Mouse (Mus musculus) ES-E14 (cell line): ENCODE data around the gene Tbxas1. TPM values are rescaled to one million over a fixed set of nuclear protein-coding genes. Genes with fewer than 3 reads are reported as not detected.

Source experiments
- DNase-seq: peaks from one replicate; pipeline ENCODE4 v3.0.0-alpha.2; 2013; ENCODE audit warnings: low read depth, low spot score
- H3K27ac ChIP-seq: 2 replicates; pipeline ENCODE4 v1.5.1; 2012; ENCODE audit warnings: low read depth, mild to moderate bottlenecking, low read length, moderate library complexity, mixed read lengths; ENCODE audit not compliant: poor library complexity, insufficient read depth, severe bottlenecking
- H3K36me3 ChIP-seq: 2 replicates; pipeline ENCODE4 v1.6.1; 2012; ENCODE audit warnings: mild to moderate bottlenecking, low read length, moderate library complexity, mixed read lengths; ENCODE audit not compliant: control insufficient read depth, poor library complexity, insufficient read depth, severe bottlenecking
- H3K4me1 ChIP-seq, 2 experiments: fragments of 150-350 bp in 1 of 2; sonication (generic) in 1 of 2; 2 replicates each; pipeline ENCODE4 v1.6.1; 2012; ENCODE audit warnings: low read length in 2 of 2, mild to moderate bottlenecking in 1 of 2, mixed read lengths in 1 of 2; ENCODE audit not compliant: control insufficient read depth in 2 of 2, insufficient read depth in 2 of 2, poor library complexity in 1 of 2
- H3K4me3 ChIP-seq, 2 experiments: fragments of 150-350 bp in 1 of 2; sonication (generic) in 1 of 2; 2 replicates each; pipeline ENCODE4 v1.5.1; 2012; ENCODE audit warnings: low read length in 2 of 2, low read depth in 1 of 2, mild to moderate bottlenecking in 1 of 2, mixed read lengths in 1 of 2; ENCODE audit not compliant: insufficient read depth in 1 of 2, poor library complexity in 1 of 2, severe bottlenecking in 1 of 2
- H3K9ac ChIP-seq: 2 replicates; pipeline ENCODE4 v1.6.1; 2012; ENCODE audit warnings: low read depth, mild to moderate bottlenecking, low read length, mixed read lengths; ENCODE audit not compliant: poor library complexity, insufficient read depth, severe bottlenecking
- H3K9me3 ChIP-seq: fragments of 150-350 bp; sonication (generic); 2 replicates; pipeline ENCODE4 v1.6.1; 2012; ENCODE audit warnings: low read depth, mild to moderate bottlenecking, low read length; ENCODE audit not compliant: control insufficient read depth, insufficient read depth
- CHD2 ChIP-seq: IDR thresholded peaks from 2 replicates; pipeline ENCODE4 v1.6.1; 2014; ENCODE audit warnings: mild to moderate bottlenecking, low read depth, low read length, inconsistent platforms
- HCFC1 ChIP-seq: IDR thresholded peaks from 2 replicates; pipeline ENCODE4 v1.6.1; 2012; ENCODE audit warnings: low read length, inconsistent platforms, borderline replicate concordance; ENCODE audit not compliant: insufficient read depth
- MAFK ChIP-seq: IDR thresholded peaks from 2 replicates; pipeline ENCODE4 v1.6.1; 2014; ENCODE audit warnings: mild to moderate bottlenecking, low read depth, low read length, inconsistent platforms; ENCODE audit not compliant: insufficient read depth
- ZC3H11A ChIP-seq: IDR thresholded peaks from 2 replicates; pipeline ENCODE4 v1.6.1; 2012; ENCODE audit warnings: low read depth, mild to moderate bottlenecking, inconsistent platforms, low read length, borderline replicate concordance
- ZNF384 ChIP-seq: IDR thresholded peaks from 2 replicates; pipeline ENCODE4 v1.6.1; 2012; ENCODE audit warnings: low read depth, low read length, inconsistent platforms
- in situ Hi-C, 2 experiments: fragments of 600-800 bp; cut with MboI; formaldehyde crosslinking; loops; one replicate each; pipeline ENCODE4 v1.15.1; 2025; ENCODE audit warnings: low sequenced_read_pairs in 2 of 2, inconsistent platforms in 1 of 2; ENCODE audit not compliant: unreplicated experiment in 2 of 2
- total RNA-seq: library from RNA; depleted of rRNA; stranded (reverse); fragments of 300-350 nt; gene quantifications from 2 replicates; pipeline ENCODE4 v1.2.3, GENCODE M21; 2012

Tbxas1 gene
- total RNA-seq, 1 experiment, result not detected

DNA sequence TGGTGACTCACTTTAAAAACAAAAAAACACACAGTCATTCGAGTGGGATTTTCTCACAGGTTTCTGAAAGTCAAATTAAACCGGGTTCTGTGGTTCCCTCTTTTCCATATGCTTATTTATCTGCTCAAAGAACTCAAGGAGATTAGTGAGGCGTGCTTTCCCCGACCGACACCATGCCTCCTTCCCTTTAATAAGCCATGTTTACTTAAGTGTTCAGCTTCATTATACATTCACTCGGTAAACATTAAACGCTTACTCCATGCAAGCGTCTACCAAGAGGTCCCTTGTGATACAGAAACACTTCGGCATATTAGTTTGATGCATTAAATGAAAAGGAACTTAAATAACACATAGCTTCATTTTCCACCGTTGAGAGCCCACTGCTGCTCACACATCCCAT lies 111.4 kb downstream of the Tbxas1 start:
- H3K9ac ChIP-seq, result no peak overlapping the region
- no peak overlapping the region for H3K4me3 ChIP-seq
- H3K36me3 ChIP-seq, result no peaks in the 10 kb centered on the region
- no peak for DNase-seq
- no peak overlapping the region for H3K27ac ChIP-seq
- no peaks in the 10 kb centered on the region for H3K9me3 ChIP-seq
- in situ Hi-C loops, result no loop called here
- peaks cover 0 to 2% of the 10 kb centered on the region in 2 experiments; a peak in 1 of 4 replicates for H3K4me1 ChIP-seq
- TF ChIP-seq ZC3H11A (no peak), MAFK (no peak), CHD2 (no peak), HCFC1 (no peak), ZNF384 (no peak)

DNA sequence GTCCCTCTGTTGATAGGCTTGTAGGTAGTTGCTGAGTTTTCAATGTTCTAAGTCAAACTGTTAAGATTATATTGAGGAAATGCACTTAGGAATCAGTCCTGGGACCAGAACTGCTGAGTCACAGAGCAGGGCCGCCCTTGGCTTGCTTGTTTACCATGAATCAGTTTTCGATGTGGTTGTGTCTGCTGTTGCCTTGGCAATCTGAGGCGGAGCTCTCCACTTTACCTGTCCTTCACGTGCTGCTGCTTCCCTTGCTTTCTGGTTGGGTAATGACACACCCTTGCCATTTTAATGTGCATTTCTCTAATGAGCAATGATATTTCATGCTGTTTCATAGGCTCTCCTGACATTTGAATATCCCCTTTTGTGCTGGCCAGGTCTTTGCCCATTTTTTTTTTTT lies 116.8 kb downstream of the Tbxas1 start:
- H3K9me3 ChIP-seq, result no peaks in the 10 kb centered on the region
- peaks cover 2 to 5% of the 10 kb centered on the region in 2 experiments; a peak in 1 of 4 replicates for H3K4me1 ChIP-seq
- H3K36me3 ChIP-seq, result no peaks in the 10 kb centered on the region
- in situ Hi-C loops, result no loop called here
- TF ChIP-seq ZC3H11A (no peak), CHD2 (no peak), MAFK (peak; percentile 95), HCFC1 (no peak)
- H3K27ac ChIP-seq, result no peak overlapping the region
- H3K4me3 ChIP-seq, result no peak overlapping the region
- DNase-seq, result peak; percentile 11
- H3K9ac ChIP-seq, result no peak overlapping the region

DNA sequence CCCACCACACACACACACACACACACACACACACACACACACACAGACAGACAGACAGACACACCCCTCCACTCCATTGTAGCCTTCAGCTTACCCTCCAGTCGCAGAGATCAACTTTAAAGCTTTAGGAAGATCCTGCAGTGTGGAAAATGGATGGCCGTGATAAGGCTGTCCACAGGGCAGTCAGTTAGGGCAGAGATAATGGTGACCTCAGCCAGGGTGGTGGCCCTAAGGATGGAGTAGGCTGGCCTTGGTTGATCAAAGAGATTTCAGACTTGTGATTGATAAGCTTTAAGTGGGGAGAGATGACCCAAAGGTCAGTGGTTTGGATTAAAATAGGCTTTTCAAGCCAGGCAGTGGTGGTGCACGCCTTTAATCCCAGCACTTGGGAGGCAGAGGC lies 120.6 kb downstream of the Tbxas1 start:
- no peak overlapping the region for H3K4me3 ChIP-seq
- H3K9me3 ChIP-seq, result no peaks in the 10 kb centered on the region
- DNase-seq, result no peak
- in situ Hi-C loops, result no loop called here
- no peak for TF ChIP-seq ZC3H11A
- no peak for TF ChIP-seq HCFC1
- no peak for TF ChIP-seq CHD2
- no peak for TF ChIP-seq MAFK
- peaks cover 2 to 5% of the 10 kb centered on the region in 2 experiments; a peak in 1 of 4 replicates for H3K4me1 ChIP-seq
- H3K9ac ChIP-seq, result no peak overlapping the region
- no peak overlapping the region for H3K27ac ChIP-seq
- H3K36me3 ChIP-seq, result no peaks in the 10 kb centered on the region

- Histone ChIP-seq H3K4me3 (no peak overlapping the region), H3K9me3 (no peaks in the 10 kb centered on the region), H3K27ac (no peak overlapping the region), H3K9ac (no peak overlapping the region), H3K36me3 (no peaks in the 10 kb centered on the region), H3K4me1 (no peaks in the 10 kb centered on the region)
- in situ Hi-C loops, result no loop called here
- TF ChIP-seq MAFK (no peak), ZC3H11A (no peak), HCFC1 (no peak), CHD2 (no peak)
- DNase-seq, result no peak
Observed at GRCm38 (mm10) chr6:38997838-38998237, 122.6 kb downstream of the Tbxas1 start.

DNA sequence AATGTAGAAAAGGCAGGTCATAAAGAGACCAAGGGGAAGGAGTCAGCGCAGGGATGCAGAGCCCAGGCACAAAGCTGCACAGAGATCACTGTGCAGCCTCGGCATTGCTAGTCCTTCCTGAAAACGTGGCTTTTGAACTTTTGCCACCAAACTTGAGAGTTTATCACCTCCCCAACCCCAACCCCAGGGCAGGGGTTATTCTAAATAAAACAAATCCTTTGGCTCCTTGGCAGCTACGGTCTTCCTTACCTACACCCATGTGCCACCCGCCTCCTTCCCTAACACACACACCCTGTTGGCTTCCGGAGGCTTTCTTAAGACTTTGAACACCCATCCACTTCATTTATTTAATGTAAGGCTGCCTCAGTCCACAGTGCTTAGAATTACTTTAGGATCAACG lies 127.9 kb downstream of the Tbxas1 start:
- H3K9ac ChIP-seq, result no peak overlapping the region
- no peak for DNase-seq
- no peak overlapping the region for H3K4me3 ChIP-seq
- H3K4me1 ChIP-seq, result no peaks in the 10 kb centered on the region
- H3K9me3 ChIP-seq, result no peaks in the 10 kb centered on the region
- H3K27ac ChIP-seq, result no peak overlapping the region
- no peaks in the 10 kb centered on the region for H3K36me3 ChIP-seq
- in situ Hi-C loops, result no loop called here
- no peak for TF ChIP-seq ZNF384
- no peak for TF ChIP-seq CHD2
- no peak for TF ChIP-seq MAFK
- no peak for TF ChIP-seq ZC3H11A
- TF ChIP-seq HCFC1, result no peak
